Mouse (Mus musculus) liver, embryonic 16.5 days (tissue): ENCODE results near the gene Agbl4. TPM values are rescaled to one million over a fixed set of nuclear protein-coding genes. Genes with fewer than 3 reads are reported as not detected.

ENCODE experiments used
- ATAC-seq: fragments of 200-750 bp; cut with Nextera tagmentation; 2 replicates; pipeline ENCODE4 v1.8.0; 2017; ENCODE audit warnings: low read depth, mild to moderate bottlenecking, moderate number of reproducible peaks, moderate library complexity
- H3K27ac ChIP-seq: fragments of 300-500 bp; sonication (generic); 2 replicates; pipeline ENCODE4 v1.5.1; 2014; ENCODE audit warnings: mild to moderate bottlenecking, low read length
- H3K27me3 ChIP-seq: fragments of 300-500 bp; sonication (generic); 2 replicates; pipeline ENCODE4 v1.6.1; 2014; ENCODE audit warnings: low read depth, low read length, mixed read lengths; ENCODE audit not compliant: control insufficient read depth, insufficient read depth
- H3K36me3 ChIP-seq: fragments of 300-500 bp; sonication (generic); 2 replicates; pipeline ENCODE4 v1.6.1; 2014; ENCODE audit warnings: mild to moderate bottlenecking; ENCODE audit not compliant: control insufficient read depth, insufficient read depth
- H3K4me1 ChIP-seq: fragments of 300-500 bp; sonication (generic); 2 replicates; pipeline ENCODE4 v1.6.1; 2014; ENCODE audit warnings: low read depth, low read length, mixed read lengths; ENCODE audit not compliant: control insufficient read depth
- H3K4me2 ChIP-seq: fragments of 300-500 bp; sonication (generic); 2 replicates; pipeline ENCODE4 v1.6.1; 2014; ENCODE audit warnings: low read depth, low read length, mixed read lengths
- H3K4me3 ChIP-seq: fragments of 300-500 bp; sonication (generic); 2 replicates; pipeline ENCODE4 v1.5.1; 2014; ENCODE audit warnings: low read depth, mild to moderate bottlenecking, low read length
- H3K9ac ChIP-seq: fragments of 300-500 bp; sonication (generic); 2 replicates; pipeline ENCODE4 v1.6.1; 2014; ENCODE audit warnings: low read depth, low read length
- H3K9me3 ChIP-seq: fragments of 300-500 bp; sonication (generic); replicated peaks from 2 replicates; pipeline ENCODE4 v1.6.1; 2016; ENCODE audit warnings: low read length; ENCODE audit not compliant: control insufficient read depth
- WGBS: fragments of 180-500 bp; shearing (Covaris S2); extraction: QIAGEN DNeasy Blood & Tissue Kit; methylation state at CpG from one replicate; pipeline ENCODE4 v1.1.7; 2014; ENCODE audit not compliant: insufficient replicate concordance; 5-methylcytosine and 5-hydroxymethylcytosine counted together
- polyA plus RNA-seq: library from polyadenylated mRNA; unstranded; fragments of >200 nt; fragmentation: Nextera tagmentation; extraction: Ambion mirVana; gene quantifications from 2 replicates; pipeline ENCODE4 v1.2.1, GENCODE M21; 2015

The Agbl4 gene
- polyA plus RNA-seq, 1 experiment from 2014 or later, result not detected

DNA sequence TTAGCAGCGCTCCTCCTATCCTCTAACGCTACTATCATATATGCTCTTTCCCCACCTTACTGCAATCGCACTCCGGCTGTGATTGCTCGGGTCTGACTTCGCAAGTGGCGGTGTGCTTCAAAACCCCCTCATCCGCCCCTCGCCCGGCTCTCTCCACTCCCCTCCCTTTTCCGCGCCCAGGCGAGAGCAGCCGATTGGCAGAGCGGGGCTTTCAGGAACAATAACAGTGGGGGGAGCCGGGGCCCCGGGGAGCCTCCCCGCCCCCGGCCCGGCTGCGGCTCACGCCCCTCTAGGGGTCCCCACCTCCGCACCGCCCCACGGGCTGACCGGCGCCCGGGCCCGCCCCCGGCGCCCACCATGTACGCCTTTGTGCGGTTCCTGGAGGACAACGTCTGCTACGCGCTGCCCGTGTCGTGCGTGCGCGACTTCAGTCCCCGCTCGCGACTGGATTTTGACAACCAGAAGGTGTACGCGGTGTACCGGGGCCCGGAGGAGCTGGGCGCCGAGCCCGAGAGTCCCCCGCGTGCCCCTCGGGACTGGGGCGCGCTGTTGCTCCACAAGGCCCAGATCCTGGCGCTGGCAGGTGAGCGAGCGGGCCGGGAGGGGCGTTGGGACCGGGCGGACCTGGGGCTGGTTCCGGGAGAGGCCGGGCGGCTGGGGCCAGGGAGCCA, 1017.5 kb downstream of the Agbl4 start, which contains the start of gene Bend5:
Gene Bend5, plus strand, starts transcription at position 189 of the 671 bp plus-strand sequence.
- under 1% methylated on average over 66 of the region's 66 CpGs for WGBS

DNA sequence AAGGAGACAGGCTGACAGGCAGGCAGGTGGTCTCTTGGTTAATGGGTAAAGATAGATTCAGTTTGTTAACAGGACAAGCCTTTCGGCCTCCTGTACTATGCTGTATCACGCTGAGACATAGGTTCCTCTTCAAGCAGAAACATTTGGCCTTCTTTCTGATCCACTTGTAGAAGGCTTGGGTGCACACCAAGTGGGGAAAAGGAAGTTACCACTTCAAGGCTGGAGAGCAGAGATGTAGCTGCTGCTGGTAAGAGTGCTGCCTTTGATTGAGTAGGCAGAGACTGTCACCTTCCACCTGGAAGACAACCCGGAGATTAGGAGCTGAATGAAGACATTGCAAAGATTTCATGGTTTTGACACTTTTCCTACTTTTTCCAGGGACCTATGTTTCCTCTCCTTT, 1018.7 kb downstream of the Agbl4 start:
- no peak overlapping the region for H3K4me3 ChIP-seq
- H3K4me2 ChIP-seq, result no peak overlapping the region
- no peak overlapping the region for H3K27ac ChIP-seq
- no peaks in the 10 kb centered on the region for H3K9me3 ChIP-seq
- no peak for ATAC-seq
- no peaks in the 10 kb centered on the region for H3K36me3 ChIP-seq
- no peaks in the 10 kb centered on the region for H3K4me1 ChIP-seq
- 37% methylated on average over 3 of the region's 3 CpGs for WGBS
- H3K9ac ChIP-seq, result no peak overlapping the region
- peaks cover 19% of the 10 kb centered on the region for H3K27me3 ChIP-seq

More for the DNA sequence above, 1017.5 kb downstream of the Agbl4 start, which contains the start of gene Bend5:
- Histone ChIP-seq H3K4me2 (peak within 1 kb of the TSS; percentile 62), H3K27me3 (peaks cover 19% of the 10 kb centered on the region), H3K4me1 (no peaks in the 10 kb centered on the region), H3K9ac (peak within 1 kb of the TSS; percentile 54), H3K36me3 (no peaks in the 10 kb centered on the region), H3K27ac (no peak within 1 kb of the TSS), H3K4me3 (peak within 1 kb of the TSS; percentile 61), H3K9me3 (no peaks in the 10 kb centered on the region)
- peak; percentile 68 for ATAC-seq

DNA sequence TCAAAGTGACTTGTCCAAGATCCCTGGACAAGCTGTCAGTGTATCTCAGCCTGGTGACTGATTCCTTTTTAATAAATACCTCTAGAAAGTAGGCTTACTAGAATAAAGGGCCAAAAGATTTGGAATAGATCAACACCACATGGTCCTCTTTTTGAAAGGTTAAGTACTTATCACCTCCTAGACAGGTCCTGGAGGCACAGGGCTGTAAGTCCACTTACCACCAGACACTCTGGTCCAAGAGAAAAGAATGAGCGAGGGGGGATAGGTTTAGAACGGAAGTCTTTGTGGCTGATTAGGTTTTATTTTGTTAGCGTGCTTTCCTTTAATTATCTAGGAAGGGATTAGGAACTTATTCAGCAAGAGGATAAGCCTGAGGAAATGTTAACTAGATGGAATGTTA, 1019.1 kb downstream of the Agbl4 start:
- no peaks in the 10 kb centered on the region for H3K4me1 ChIP-seq
- ATAC-seq, result no peak
- H3K27ac ChIP-seq, result no peak overlapping the region
- no peak overlapping the region for H3K4me3 ChIP-seq
- no peaks in the 10 kb centered on the region for H3K36me3 ChIP-seq
- H3K27me3 ChIP-seq, result peaks cover 19% of the 10 kb centered on the region
- WGBS, result 69% methylated on average over 3 of the region's 3 CpGs
- H3K4me2 ChIP-seq, result no peak overlapping the region
- H3K9ac ChIP-seq, result no peak overlapping the region
- H3K9me3 ChIP-seq, result no peaks in the 10 kb centered on the region

DNA sequence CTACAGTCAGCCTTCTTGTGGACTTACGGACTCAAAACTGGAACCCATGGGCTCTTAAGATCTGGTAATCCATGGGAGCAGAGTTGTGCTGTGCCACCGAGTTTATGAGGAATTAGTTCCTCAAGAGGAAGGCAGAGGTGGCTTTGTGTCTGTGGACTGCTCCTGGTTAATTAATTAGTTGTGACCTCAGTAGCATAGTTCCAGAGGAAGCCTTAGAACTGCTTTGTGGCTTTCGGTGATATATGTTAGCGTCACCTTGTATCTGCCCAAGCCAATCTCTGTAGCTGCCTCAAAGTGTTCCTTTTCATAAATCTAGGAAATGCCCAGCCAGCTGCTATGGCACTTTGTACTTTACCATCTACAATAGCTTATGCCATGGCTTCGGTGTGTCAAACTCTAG, 1020.3 kb downstream of the Agbl4 start:
- no peaks in the 10 kb centered on the region for H3K36me3 ChIP-seq
- 69% methylated on average over 5 of the region's 5 CpGs for WGBS

DNA sequence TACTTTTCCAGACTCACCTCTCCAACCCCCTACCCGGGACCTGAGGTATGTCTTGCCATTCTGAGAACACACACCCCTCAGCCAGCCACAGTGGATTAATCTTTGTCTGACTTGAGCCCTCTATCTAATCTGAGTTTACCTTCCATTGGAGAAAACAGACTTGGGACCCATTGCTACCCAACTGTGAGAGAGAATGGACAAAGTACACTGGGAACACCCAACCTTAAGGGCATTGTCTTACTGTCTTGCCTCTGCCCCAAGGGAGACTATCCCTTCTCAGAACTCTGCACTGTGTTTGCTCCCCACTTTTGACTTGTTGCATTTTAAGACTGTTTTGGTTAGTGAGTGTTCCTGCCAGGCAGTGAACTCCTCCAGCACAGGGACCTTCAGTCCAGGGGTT, 1022.0 kb downstream of the Agbl4 start:
- no peaks in the 10 kb centered on the region for H3K4me1 ChIP-seq
- no peaks in the 10 kb centered on the region for H3K36me3 ChIP-seq
- 32% methylated on average over 1 of the region's 1 CpGs for WGBS
- H3K9me3 ChIP-seq, result no peaks in the 10 kb centered on the region
- no peak overlapping the region for H3K4me2 ChIP-seq
- no peak overlapping the region for H3K9ac ChIP-seq
- peaks cover 14% of the 10 kb centered on the region for H3K27me3 ChIP-seq
- H3K27ac ChIP-seq, result no peak overlapping the region
- no peak for ATAC-seq
- no peak overlapping the region for H3K4me3 ChIP-seq

More for the DNA sequence above, 1020.3 kb downstream of the Agbl4 start:
- Histone ChIP-seq H3K9me3 (no peaks in the 10 kb centered on the region), H3K27ac (no peak overlapping the region), H3K4me1 (no peaks in the 10 kb centered on the region), H3K27me3 (peaks cover 19% of the 10 kb centered on the region), H3K4me2 (no peak overlapping the region), H3K9ac (no peak overlapping the region), H3K4me3 (no peak overlapping the region)
- no peak for ATAC-seq

DNA sequence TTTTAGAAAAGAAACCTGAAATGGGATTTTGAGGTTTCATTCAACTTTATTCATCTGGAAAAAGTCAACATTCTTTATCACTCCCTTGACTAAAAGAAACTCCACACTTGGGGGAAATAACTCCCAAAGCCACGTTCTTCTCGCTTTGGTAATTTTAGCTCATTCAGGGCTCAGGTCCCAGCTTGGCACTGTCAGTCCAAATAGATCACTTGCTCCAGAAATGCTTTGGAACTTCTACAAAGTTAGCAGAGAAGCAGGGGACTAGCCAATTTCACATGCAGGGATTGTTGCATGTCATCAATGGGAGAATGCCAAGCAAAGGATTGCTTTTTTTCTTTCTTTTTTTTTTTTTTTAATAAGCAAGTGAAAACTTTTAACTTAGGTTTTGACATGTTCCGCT, 1022.6 kb downstream of the Agbl4 start:
- ATAC-seq, result no peak
- Histone ChIP-seq H3K4me2 (no peak overlapping the region), H3K4me3 (no peak overlapping the region), H3K27ac (no peak overlapping the region), H3K4me1 (no peaks in the 10 kb centered on the region), H3K9ac (no peak overlapping the region), H3K9me3 (no peaks in the 10 kb centered on the region), H3K36me3 (no peaks in the 10 kb centered on the region), H3K27me3 (peaks cover 9% of the 10 kb centered on the region)
- 61% methylated on average over 3 of the region's 3 CpGs for WGBS

DNA sequence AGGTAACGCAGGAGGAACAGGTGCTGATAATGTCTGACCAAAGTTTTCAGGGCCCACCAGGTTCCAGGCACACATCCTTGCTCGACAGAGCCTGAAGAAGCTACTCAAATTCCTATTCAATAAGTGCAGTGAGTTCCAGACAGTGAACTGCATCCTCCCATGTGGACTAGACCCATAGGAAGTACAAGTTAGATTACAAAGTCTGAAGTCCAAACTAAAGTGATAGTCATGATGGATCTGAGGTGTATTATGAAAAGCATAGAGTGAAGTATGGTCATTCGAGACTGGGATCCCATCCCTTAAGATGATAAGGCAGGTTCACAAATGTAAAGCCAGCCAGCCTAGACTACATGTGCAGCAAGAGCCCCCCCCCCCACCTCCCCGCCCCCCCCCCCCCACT, 1023.5 kb downstream of the Agbl4 start:
- Histone ChIP-seq H3K4me2 (no peak overlapping the region), H3K9me3 (no peaks in the 10 kb centered on the region), H3K36me3 (no peaks in the 10 kb centered on the region), H3K4me1 (no peaks in the 10 kb centered on the region), H3K27me3 (no peaks in the 10 kb centered on the region), H3K4me3 (no peak overlapping the region), H3K9ac (no peak overlapping the region), H3K27ac (no peak overlapping the region)
- WGBS, result 58% methylated on average over 4 of the region's 4 CpGs
- no peak for ATAC-seq

DNA sequence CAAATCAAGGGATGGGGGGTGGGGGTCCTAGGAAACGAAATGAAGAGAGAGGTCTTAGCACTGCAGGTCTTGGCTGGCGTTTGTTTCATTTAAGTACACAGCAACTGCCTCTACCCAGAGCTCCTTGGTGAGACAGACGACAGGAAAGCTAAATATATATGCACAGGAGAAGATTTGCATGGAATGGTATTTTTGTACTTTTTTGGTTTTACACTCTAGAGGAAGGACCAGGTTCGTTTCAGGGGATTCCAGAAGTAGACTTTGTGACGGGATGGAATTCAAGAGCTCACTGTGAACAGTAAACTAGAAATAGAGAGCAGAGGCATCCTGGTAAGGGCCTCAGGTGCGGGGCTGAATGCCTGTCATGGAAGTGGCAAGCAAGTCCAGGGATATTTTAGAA, 1024.3 kb downstream of the Agbl4 start:
- H3K4me3 ChIP-seq, result no peak overlapping the region
- no peaks in the 10 kb centered on the region for H3K27me3 ChIP-seq
- ATAC-seq, result no peak
- no peak overlapping the region for H3K27ac ChIP-seq
- H3K9ac ChIP-seq, result no peak overlapping the region
- no peak overlapping the region for H3K4me2 ChIP-seq
- H3K4me1 ChIP-seq, result no peaks in the 10 kb centered on the region
- no peaks in the 10 kb centered on the region for H3K36me3 ChIP-seq
- H3K9me3 ChIP-seq, result no peaks in the 10 kb centered on the region
- 50% methylated on average over 6 of the region's 6 CpGs for WGBS

DNA sequence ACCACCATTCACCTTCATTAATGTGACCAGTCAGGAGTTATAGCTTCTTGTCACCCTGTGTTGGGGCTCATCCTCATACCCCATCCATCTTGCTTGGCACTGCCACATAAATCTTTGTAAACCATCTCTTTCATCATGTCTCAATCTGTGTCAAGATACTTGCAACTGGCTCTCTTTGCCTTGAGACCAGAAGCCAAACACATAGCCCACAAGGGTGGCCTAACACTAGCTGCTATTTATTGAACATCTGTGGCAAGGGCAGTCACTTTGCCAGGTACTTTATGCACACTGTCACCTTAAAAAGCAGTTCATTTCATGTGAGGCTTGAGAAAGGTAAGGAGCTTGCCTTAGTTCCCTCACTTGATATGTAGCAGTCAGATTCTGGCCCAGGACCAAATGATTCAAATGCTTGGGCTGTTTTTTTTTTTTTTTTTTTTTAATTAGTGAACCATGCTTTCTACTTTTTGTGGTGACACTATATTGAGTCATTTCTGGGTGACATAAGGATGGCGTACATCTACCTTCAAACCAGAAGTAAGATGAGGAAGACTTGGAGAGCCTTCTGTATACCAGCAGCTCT, 1027.0 kb downstream of the Agbl4 start:
- Histone ChIP-seq H3K9ac (no peak overlapping the region), H3K27ac (no peak overlapping the region), H3K4me1 (no peaks in the 10 kb centered on the region), H3K27me3 (no peaks in the 10 kb centered on the region), H3K4me2 (no peak overlapping the region), H3K4me3 (no peak overlapping the region), H3K9me3 (no peaks in the 10 kb centered on the region), H3K36me3 (no peaks in the 10 kb centered on the region)
- WGBS, result 61% methylated on average over 1 of the region's 1 CpGs
- no peak for ATAC-seq
